Mouse (Mus musculus) cerebellum, adult 2 months (tissue): Measurements from ENCODE around the gene Slc24a1. TPM values are rescaled to one million over a fixed set of nuclear protein-coding genes. Genes with fewer than 3 reads are reported as not detected.
A peak's percentile ranks its signal among the peaks of the same experiment; 100 is the strongest.

Experiments
- DNase-seq, 2 experiments: peaks; one replicate each; pipeline ENCODE4 v3.0.0; 2021
- H3K27ac ChIP-seq: fragments of 200-500 bp; 2 replicates; pipeline ENCODE4 v1.5.1; 2012; ENCODE audit warnings: low read length, control low read depth, inconsistent platforms; ENCODE audit not compliant: insufficient read depth
- H3K27me3 ChIP-seq: fragments of 200-500 bp; 2 replicates; pipeline ENCODE4 v1.6.1; 2012; ENCODE audit warnings: inconsistent platforms, mild to moderate bottlenecking, low read length, moderate library complexity; ENCODE audit not compliant: control insufficient read depth, insufficient read depth
- H3K4me1 ChIP-seq: fragments of 200-500 bp; 2 replicates; pipeline ENCODE4 v1.6.1; 2011; ENCODE audit warnings: low read length; ENCODE audit not compliant: control insufficient read depth, insufficient read depth
- H3K4me3 ChIP-seq: fragments of 200-500 bp; replicated peaks from 2 replicates; pipeline ENCODE3; 2011; ENCODE audit warnings: mild to moderate bottlenecking, low read depth, low read length, control low read depth; ENCODE audit not compliant: insufficient read depth
- CTCF ChIP-seq: fragments of 200-500 bp; IDR thresholded peaks from 2 replicates; pipeline ENCODE4 v1.5.1; 2011; ENCODE audit warnings: low read depth, mild to moderate bottlenecking, control low read depth, low read length, moderate library complexity, borderline replicate concordance; ENCODE audit not compliant: insufficient read depth
- POLR2A ChIP-seq: fragments of 200-500 bp; IDR thresholded peaks from 2 replicates; pipeline ENCODE4 v1.6.1; 2011; ENCODE audit warnings: low read length, control low read depth, borderline replicate concordance; ENCODE audit not compliant: insufficient read depth
- WGBS: fragments of 180-500 bp; shearing (Covaris S2); methylation state at CpG from one replicate; pipeline ENCODE4 v1.1.7; 2018; 5-methylcytosine and 5-hydroxymethylcytosine counted together
- polyA plus RNA-seq: library from polyadenylated mRNA; depleted of rRNA; stranded (reverse); fragments of >200 nt; gene quantifications from 2 replicates; pipeline ENCODE4 v1.2.3, GENCODE M21; 2012

Slc24a1 gene
- polyA plus RNA-seq, 1 experiment, result 0.03 TPM

DNA sequence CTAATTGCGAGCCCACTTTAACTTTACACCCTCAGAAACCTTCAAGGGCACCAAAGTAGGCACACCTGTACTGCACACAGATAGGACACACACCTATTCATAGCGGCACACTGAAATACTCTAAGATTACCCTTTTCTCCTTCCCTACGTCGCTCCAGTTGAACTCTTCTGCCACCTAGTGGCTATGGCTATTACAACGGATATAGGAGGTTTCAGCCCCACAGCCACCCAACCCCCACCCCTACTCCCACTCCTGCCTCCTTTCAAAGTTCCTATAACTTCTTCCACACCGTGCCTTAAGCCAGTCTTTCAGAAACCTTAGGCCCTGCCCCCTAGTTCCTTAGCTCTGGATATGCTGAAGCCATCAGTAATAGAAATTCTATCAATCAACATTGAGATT is 14.9 kb downstream of the Slc24a1 start:
- TF ChIP-seq POLR2A, result no peak
- TF ChIP-seq CTCF, result peak; percentile 64
- H3K4me1 ChIP-seq, result peaks cover 12% of the 10 kb centered on the region
- peak; percentile 32 to 46 for DNase-seq
- no peaks in the 10 kb centered on the region for H3K27me3 ChIP-seq
- H3K27ac ChIP-seq, result no peak overlapping the region
- 6% methylated on average over 6 of the region's 6 CpGs for WGBS
- no peak overlapping the region for H3K4me3 ChIP-seq

- Histone ChIP-seq H3K4me1 (peaks cover 12% of the 10 kb centered on the region), H3K4me3 (no peak overlapping the region), H3K27ac (no peak overlapping the region), H3K27me3 (no peaks in the 10 kb centered on the region)
- TF ChIP-seq POLR2A (no peak), CTCF (no peak)
- peak; percentile 48 to 53 for DNase-seq
- 49% methylated on average over 15 of the region's 15 CpGs for WGBS
These were observed 17.2 kb downstream of the Slc24a1 start for GRCm38 (mm10) chr9:64934015-64934754.

- Histone ChIP-seq H3K27me3 (no peaks in the 10 kb centered on the region), H3K27ac (no peak overlapping the region), H3K4me3 (no peak overlapping the region), H3K4me1 (peaks cover 13% of the 10 kb centered on the region)
- DNase-seq, result peak in 1 of 2 experiments; percentile 15
- 52% methylated on average over 7 of the region's 7 CpGs for WGBS
- no peak for TF ChIP-seq CTCF
- no peak for TF ChIP-seq POLR2A
These were observed 19.4 kb downstream of the Slc24a1 start for GRCm38 (mm10) chr9:64931751-64932610.

GRCm38 (mm10) chr9:64930256-64930655 is 21.2 kb downstream of the Slc24a1 start:
- Histone ChIP-seq H3K27me3 (no peaks in the 10 kb centered on the region), H3K4me1 (peaks cover 22% of the 10 kb centered on the region)
- WGBS, result 85% methylated on average over 4 of the region's 4 CpGs

DNA sequence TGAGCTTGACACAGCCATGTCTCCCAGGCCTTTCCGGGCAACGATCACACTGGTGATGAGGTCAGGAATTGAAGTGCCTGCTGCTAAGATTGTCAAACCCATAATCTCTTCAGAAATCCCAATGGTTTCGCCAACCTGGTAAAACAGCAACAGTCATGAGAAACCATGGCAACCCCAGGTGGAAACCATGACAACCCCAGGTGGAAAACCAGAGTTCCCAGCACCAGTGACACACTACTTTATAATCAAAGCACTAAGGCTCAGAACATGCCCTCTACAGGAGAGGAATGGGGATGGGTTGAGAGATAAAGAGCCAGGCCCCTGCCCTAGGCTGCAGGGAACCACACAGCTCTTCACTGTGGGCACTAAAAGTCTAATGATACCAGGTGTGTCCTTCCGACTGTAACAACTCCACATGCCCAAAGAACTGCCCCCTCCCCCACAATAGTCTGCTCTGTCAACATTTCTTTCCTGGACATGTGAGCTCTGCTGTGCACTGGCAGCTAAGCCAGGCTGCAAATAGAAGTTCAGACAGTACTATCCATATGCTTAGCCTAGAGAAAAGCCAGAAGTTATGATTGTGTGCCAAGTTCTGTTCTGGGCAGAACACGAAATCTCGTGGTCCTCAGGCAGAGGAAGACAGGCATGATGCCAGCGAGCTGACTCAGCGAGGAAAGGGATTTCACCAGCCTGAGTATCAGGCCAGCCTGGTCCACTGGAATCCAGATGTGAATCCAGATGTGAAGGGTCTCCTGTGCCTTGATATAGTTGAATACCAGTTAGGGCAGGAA is 25.0 kb downstream of the Slc24a1 start:
- no peaks in the 10 kb centered on the region for H3K27me3 ChIP-seq
- no peak overlapping the region for H3K4me3 ChIP-seq
- WGBS, result 22% methylated on average over 8 of the region's 8 CpGs
- peak; percentile 67 to 82 for DNase-seq
- TF ChIP-seq POLR2A, result no peak
- TF ChIP-seq CTCF, result no peak
- H3K4me1 ChIP-seq, result peaks cover 9% of the 10 kb centered on the region
- H3K27ac ChIP-seq, result no peak overlapping the region

More at GRCm38 (mm10) chr9:64930256-64930655, 21.2 kb downstream of the Slc24a1 start:
- no peak for DNase-seq
- Histone ChIP-seq H3K4me3 (no peak overlapping the region), H3K27ac (no peak overlapping the region)
- TF ChIP-seq POLR2A (no peak), CTCF (no peak)

DNA sequence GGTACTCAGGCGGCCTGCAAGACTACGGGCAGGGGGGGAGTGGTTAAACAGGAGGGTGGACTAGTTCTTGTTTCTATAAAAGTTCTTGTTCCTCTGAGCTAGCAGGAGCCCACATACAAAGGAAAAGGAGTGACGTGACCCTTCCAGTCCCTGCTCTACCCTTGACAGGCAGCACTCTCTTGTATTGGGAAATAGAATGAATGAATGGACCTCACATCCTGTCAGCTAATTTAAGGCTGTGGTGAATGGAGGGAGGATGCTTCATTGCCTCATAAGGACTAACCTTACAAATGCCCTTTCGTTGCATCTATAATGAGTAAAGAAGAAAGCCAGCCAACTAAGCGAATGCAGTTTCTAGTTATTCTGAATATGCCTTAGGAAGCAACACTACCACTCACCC is 25.6 kb downstream of the Slc24a1 start:
- Histone ChIP-seq H3K4me3 (no peak overlapping the region), H3K4me1 (peaks cover 9% of the 10 kb centered on the region), H3K27ac (no peak overlapping the region), H3K27me3 (no peaks in the 10 kb centered on the region)
- DNase-seq, result no peak
- TF ChIP-seq CTCF (no peak), POLR2A (no peak)
- 74% methylated on average over 5 of the region's 5 CpGs for WGBS

GRCm38 (mm10) chr9:64918560-64918959 is 32.8 kb downstream of the Slc24a1 start:
- Histone ChIP-seq H3K4me3 (no peak overlapping the region), H3K27me3 (no peaks in the 10 kb centered on the region), H3K4me1 (no peaks in the 10 kb centered on the region), H3K27ac (no peak overlapping the region)
- no peak for TF ChIP-seq POLR2A
- no peak for TF ChIP-seq CTCF
- 55% methylated on average over 16 of the region's 16 CpGs for WGBS
- no peak for DNase-seq
